In the genomic region with DNA sequence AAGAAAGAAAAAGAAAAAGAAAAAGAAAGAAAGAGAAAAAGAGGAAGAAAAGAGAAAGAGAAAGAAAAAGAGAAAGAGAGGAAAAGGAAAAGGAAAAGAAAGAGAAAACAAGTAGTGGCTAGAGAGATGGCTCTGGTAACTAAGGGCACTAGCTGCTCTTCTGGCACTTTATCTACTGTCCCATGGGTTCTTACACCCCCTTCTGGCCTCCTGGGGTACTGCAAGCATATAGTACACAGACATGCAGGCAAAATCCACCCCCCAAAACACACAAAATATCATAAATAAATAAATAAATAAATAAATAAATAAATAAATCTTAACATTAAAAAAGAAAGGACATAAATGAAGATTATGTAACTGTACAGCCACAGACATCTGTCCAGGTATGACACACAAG, we compare ENCODE assay signal across 9 mouse cellular contexts. TPM values are rescaled to one million over a fixed set of nuclear protein-coding genes. Genes with fewer than 3 reads are reported as not detected.
DNase-seq lines count a peak whose midpoint lies in the region; ATAC-seq and TF ChIP-seq lines count a peak whose summit lies in the region.
"Had no signal": no experiment of that assay in that cellular context is flagged by ENCODE, and none has a peak within 500 bp of the region (broad histone marks: within the 10 kb centered on the region; RNA-seq: fewer than 3 reads in every experiment).

No protein-coding gene starts in this region.

- H3K9ac ChIP-seq in MEL (ENCODE audit: control insufficient read depth, low read depth, low read length, poor library complexity, severe bottlenecking): no peak overlapping the region
- H3K9ac ChIP-seq in liver, embryonic 13.5 days: no peak overlapping the region
- H3K9ac ChIP-seq: heart, embryonic 13.5 days had no signal

- no peaks in the 10 kb centered on the region for H3K4me1 ChIP-seq in MEL (ENCODE audit: control insufficient read depth in 1 of 2, insufficient read depth in 2 of 2, low read length in 2 of 2)
- H3K4me1 ChIP-seq in liver, embryonic 13.5 days (replicated peaks): no peaks in the 10 kb centered on the region

- no peak for ATAC-seq in liver, embryonic 13.5 days (ENCODE audit: low read depth)

- no peak for TF ChIP-seq EP300 in MEL (IDR thresholded peaks at IDR 0.05; ENCODE audit: low read depth in 1 of 2, low read length in 2 of 2)

- H3K4me3 ChIP-seq in MEL (ENCODE audit: control insufficient read depth in 1 of 2, insufficient read depth in 1 of 2, low read depth in 2 of 2, low read length in 2 of 2): no peak overlapping the region
- H3K4me3 ChIP-seq in liver, embryonic 13.5 days (replicated peaks): no peak overlapping the region
- H3K4me3 ChIP-seq: heart, embryonic 13.5 days had no signal

- H3K79me2 ChIP-seq in MEL (ENCODE audit: control insufficient read depth, insufficient read depth, low read length, poor library complexity): no peaks in the 10 kb centered on the region

- DNase-seq in left cerebral cortex, postnatal 14 days (ENCODE audit: low spot score in 2 of 2): peak; percentile 36 to 56
- no peak for DNase-seq in left cerebral cortex, adult 11 months (ENCODE audit: low spot score)
- peak; percentile 73 for DNase-seq in MEL (ENCODE audit: low read depth, low spot score)
- peak; percentile 67 for DNase-seq in adrenal gland, postnatal 25 days
- DNase-seq in gastrocnemius, postnatal 14 days: peak; percentile 51
- peak; percentile 34 for DNase-seq in liver, embryonic 13.5 days
- peak; percentile 27 for DNase-seq in skeletal muscle tissue, adult 2 months (ENCODE audit: low read depth, low spot score)
- no peak for DNase-seq in frontal cortex, postnatal 25 days (ENCODE audit: low spot score in 2 of 2)

- no peak overlapping the region for H3K27ac ChIP-seq in MEL (ENCODE audit: control insufficient read depth, low read depth, low read length)
- H3K27ac ChIP-seq in liver, embryonic 13.5 days: no peak overlapping the region
- H3K27ac ChIP-seq: heart, embryonic 13.5 days had no signal

- no peak overlapping the region for H3K4me2 ChIP-seq in liver, embryonic 13.5 days
- H3K4me2 ChIP-seq: heart, embryonic 13.5 days had no signal

- TF ChIP-seq RAD21 in MEL (IDR thresholded peaks at IDR 0.05; ENCODE audit: low read depth, low read length): peak; percentile 85

- intact Hi-C loops in left cerebral cortex, postnatal 14 days (cut with DNase I): no loop called here
- intact Hi-C loops in gastrocnemius, postnatal 14 days (cut with DNase I; ENCODE audit: low total_unique reads): loop anchor here (5.0 to 10.0 kb wide), 2 partner anchors 92 to 371 kb away; a partner anchor contains a TSS

- H3K36me3 ChIP-seq in MEL (ENCODE audit: control insufficient read depth in 1 of 2, insufficient read depth in 2 of 2, low read length in 2 of 2): no peaks in the 10 kb centered on the region
- no peaks in the 10 kb centered on the region for H3K36me3 ChIP-seq in liver, embryonic 13.5 days
- H3K36me3 ChIP-seq: heart, embryonic 13.5 days had no signal

- H3K27me3 ChIP-seq in MEL (ENCODE audit: control insufficient read depth in 1 of 2, insufficient read depth in 2 of 2, low read length in 2 of 2): peaks cover 0 to 1% of the 10 kb centered on the region in 2 experiments; a peak in 1 of 4 replicates
- H3K27me3 ChIP-seq in liver, embryonic 13.5 days: no peaks in the 10 kb centered on the region
- H3K27me3 ChIP-seq: heart, embryonic 13.5 days had no signal

- peak; percentile 61 to 82 (median 68) for TF ChIP-seq CTCF in MEL (IDR thresholded peaks at IDR 0.05 in 2 of 3, conservative IDR thresholded peaks at IDR 0.05 in 1 of 3; ENCODE audit: control insufficient read depth in 1 of 3, insufficient read depth in 1 of 3, low read depth in 2 of 3, low read length in 3 of 3, poor library complexity in 1 of 3, severe bottlenecking in 1 of 3)

- no peak for TF ChIP-seq POLR2A in MEL (IDR thresholded peaks at IDR 0.05; ENCODE audit: control insufficient read depth in 1 of 2, insufficient read depth in 1 of 2, low read depth in 1 of 2, low read length in 2 of 2, poor library complexity in 1 of 2)

- no peaks in the 10 kb centered on the region for H3K9me3 ChIP-seq in MEL (replicated peaks; ENCODE audit: insufficient read depth, low read length)
- no peaks in the 10 kb centered on the region for H3K9me3 ChIP-seq in liver, embryonic 13.5 days (replicated peaks)
- H3K9me3 ChIP-seq: heart, embryonic 13.5 days had no signal

TF ChIP-seq in MEL, 35 proteins besides CTCF, POLR2A, EP300 and RAD21:
- peak; percentile 85 for TF ChIP-seq ZC3H11A (IDR thresholded peaks at IDR 0.05; ENCODE audit: low read depth, low read length)
- TF ChIP-seq GATA1 (IDR thresholded peaks at IDR 0.05; ENCODE audit: low read depth, low read length): peak; percentile 46; the same call in 1 of the 2 replicates
- TF ChIP-seq NELFE (IDR thresholded peaks at IDR 0.05; ENCODE audit: low read depth, low read length): no peak
- TF ChIP-seq UBTF (IDR thresholded peaks at IDR 0.05; ENCODE audit: borderline replicate concordance, insufficient read depth, low read depth, low read length): no peak
- TF ChIP-seq SMC3 (IDR thresholded peaks at IDR 0.05; ENCODE audit: low read depth, low read length): peak; percentile 93

RNA-seq across cellular contexts. Expression of a gene that starts 20.4 kb away (rescaled TPM):
- under 1 TPM; 0.32 to 0.79 TPM for total RNA-seq in left cerebral cortex, postnatal 14 days (2021)
- 0.23 and 0.29 TPM in 2 replicates for total RNA-seq in MEL (2012; rRNA removed)
- under 1 TPM in 1 of 2 experiments, not detected in 1; 0.19 TPM for polyA plus RNA-seq in MEL (2012; ENCODE audit: insufficient read depth in 1 of 2, insufficient read length in 2 of 2, low read depth in 1 of 2, low replicate concordance in 2 of 2, missing spikeins in 1 of 2)
- 0.71 TPM in 1 of 2 replicates, not detected in the other for total RNA-seq in adrenal gland, postnatal 25 days (2021)
- not detected for total RNA-seq in gastrocnemius, postnatal 14 days (2021)
- polyA plus RNA-seq in liver, embryonic 13.5 days (2015; fragmentation: Nextera tagmentation; extraction: Ambion mirVana): 0.23 and 0.36 TPM in 2 replicates

RNA-seq across cellular contexts. Expression of a gene that starts 22.6 kb away (rescaled TPM):
- total RNA-seq in left cerebral cortex, postnatal 14 days (2021): 10 to 100 TPM; 30.1 to 33.6 TPM
- 13.0 and 13.2 TPM in 2 replicates for total RNA-seq in MEL (2012; rRNA removed)
- 10 to 100 TPM in 1 of 2 experiments, not detected in 1; 20.1 TPM for polyA plus RNA-seq in MEL (2012; ENCODE audit: insufficient read depth in 1 of 2, insufficient read length in 2 of 2, low read depth in 1 of 2, low replicate concordance in 2 of 2, missing spikeins in 1 of 2)
- total RNA-seq in adrenal gland, postnatal 25 days (2021): 16.5 and 18.0 TPM in 2 replicates
- total RNA-seq in gastrocnemius, postnatal 14 days (2021): 1 to 10 TPM; 3.7 to 4.4 TPM
- polyA plus RNA-seq in liver, embryonic 13.5 days (2015; fragmentation: Nextera tagmentation; extraction: Ambion mirVana): 9.3 and 10.3 TPM in 2 replicates

RNA-seq across cellular contexts. Expression of a gene that starts 48.1 kb away (rescaled TPM):
- total RNA-seq in left cerebral cortex, postnatal 14 days (2021): not detected
- total RNA-seq in MEL (2012; rRNA removed): not detected in 2 replicates
- polyA plus RNA-seq in MEL (2012; ENCODE audit: insufficient read depth in 1 of 2, insufficient read length in 2 of 2, low read depth in 1 of 2, low replicate concordance in 2 of 2, missing spikeins in 1 of 2): not detected
- total RNA-seq in adrenal gland, postnatal 25 days (2021): not detected in 2 replicates
- not detected for total RNA-seq in gastrocnemius, postnatal 14 days (2021)
- polyA plus RNA-seq in liver, embryonic 13.5 days (2015; fragmentation: Nextera tagmentation; extraction: Ambion mirVana): not detected in 2 replicates
- polyA plus RNA-seq: heart, embryonic 13.5 days had no signal

Comparison
In these comparisons a context has a peak if more than half of its experiments do, and no peak if none do; other contexts are left out.
1. DNase-seq: peak in left cerebral cortex, postnatal 14 days (2 of 2), MEL (single experiment), adrenal gland, postnatal 25 days (single experiment), gastrocnemius, postnatal 14 days (single experiment), liver, embryonic 13.5 days (single experiment) and skeletal muscle tissue, adult 2 months (single experiment); none in left cerebral cortex, adult 11 months (single experiment) and frontal cortex, postnatal 25 days (0 of 2).